In genomic region chr5:52565214-52565812, GRCm38 (mm10) we compare ENCODE assay signal across 8 mouse cellular contexts. TPM values are rescaled to one million over a fixed set of nuclear protein-coding genes. Genes with fewer than 3 reads are reported as not detected.
DNase-seq lines count a peak whose midpoint lies in the region; ATAC-seq and TF ChIP-seq lines count a peak whose summit lies in the region.

No protein-coding gene starts in this region.

- no peaks in the 10 kb centered on the region for H3K36me3 ChIP-seq in kidney, postnatal 0 days (ENCODE audit: insufficient read depth, low read length)
- no peaks in the 10 kb centered on the region for H3K36me3 ChIP-seq in embryonic facial prominence, embryonic 11.5 days (replicated peaks; ENCODE audit: control insufficient read depth, insufficient read depth, low read depth, low read length)
- H3K36me3 ChIP-seq in intestine, postnatal 0 days (ENCODE audit: control insufficient read depth, insufficient read depth): no peaks in the 10 kb centered on the region

- DNase-seq in kidney, postnatal 0 days (ENCODE audit: low spot score): no peak
- no peak for DNase-seq in kidney, postnatal 14 days
- DNase-seq in embryonic facial prominence, embryonic 11.5 days (ENCODE audit: low spot score): peak; percentile 25
- DNase-seq in urinary bladder, postnatal 4 days (ENCODE audit: low spot score in 2 of 2): no peak
- no peak for DNase-seq in thymus, postnatal 25 days

- WGBS in kidney, postnatal 0 days: 7% methylated on average over 17 of the region's 17 CpGs
- 3% methylated on average over 17 of the region's 17 CpGs for WGBS in embryonic facial prominence, embryonic 11.5 days
- WGBS in intestine, postnatal 0 days: 6% methylated on average over 17 of the region's 17 CpGs

- H3K9ac ChIP-seq in kidney, postnatal 0 days (ENCODE audit: low read depth, low read length): peak overlapping the region; percentile 54; the same call in 1 of the 2 replicates
- peak overlapping the region; percentile 65 for H3K9ac ChIP-seq in embryonic facial prominence, embryonic 11.5 days (replicated peaks; ENCODE audit: low read length)
- H3K9ac ChIP-seq in intestine, postnatal 0 days (ENCODE audit: low read depth, low read length): no peak overlapping the region; the same call in 1 of the 2 replicates

- ATAC-seq in kidney, postnatal 0 days (replicated peaks; ENCODE audit: low FRiP score, low read depth): peak; percentile 37
- peak; percentile 56 for ATAC-seq in embryonic facial prominence, embryonic 11.5 days (replicated peaks; ENCODE audit: insufficient number of reproducible peaks, low FRiP score, low TSS enrichment, low read depth)
- ATAC-seq in intestine, postnatal 0 days: 0 out of 2 replicates have a peak, but pooled peaks have one; percentile 8
- 0 out of 2 replicates have a peak, but pooled peaks have one; percentile 9 for ATAC-seq in neutrophil, adult 5-6 weeks (ENCODE audit: extremely low read depth, insufficient number of reproducible peaks, low FRiP score, poor library complexity, severe bottlenecking)
- no peak for ATAC-seq in inflammation-experienced regulatory T-cells, adult 6 months

- H3K4me2 ChIP-seq in kidney, postnatal 0 days (ENCODE audit: low read length): peak overlapping the region; percentile 93
- peak overlapping the region; percentile 97 for H3K4me2 ChIP-seq in embryonic facial prominence, embryonic 11.5 days (ENCODE audit: low read depth, low read length)
- peak overlapping the region; percentile 93 for H3K4me2 ChIP-seq in intestine, postnatal 0 days (replicated peaks; ENCODE audit: low read depth)

- H3K4me1 ChIP-seq in kidney, postnatal 0 days (replicated peaks; ENCODE audit: insufficient read depth, low read length): peaks cover 8% of the 10 kb centered on the region; the same call in 1 of the 2 replicates
- H3K4me1 ChIP-seq in embryonic facial prominence, embryonic 11.5 days (ENCODE audit: control insufficient read depth, insufficient read depth, low read length): no peaks in the 10 kb centered on the region
- H3K4me1 ChIP-seq in intestine, postnatal 0 days (replicated peaks; ENCODE audit: control insufficient read depth, insufficient read depth, low read length): no peaks in the 10 kb centered on the region

- H3K27me3 ChIP-seq in kidney, postnatal 0 days (ENCODE audit: insufficient read depth, low read length): no peaks in the 10 kb centered on the region
- no peaks in the 10 kb centered on the region; the same call in 1 of the 2 replicates for H3K27me3 ChIP-seq in embryonic facial prominence, embryonic 11.5 days (ENCODE audit: control insufficient read depth, insufficient read depth, low read length)
- H3K27me3 ChIP-seq in intestine, postnatal 0 days (replicated peaks; ENCODE audit: control insufficient read depth, insufficient read depth, low read length): peaks cover 17% of the 10 kb centered on the region; the same call in 1 of the 2 replicates

- TF ChIP-seq CTCF in kidney, postnatal 0 days (IDR thresholded peaks at IDR 0.05; ENCODE audit: low read depth): no peak
- no peak for TF ChIP-seq CTCF in intestine, postnatal 0 days (IDR thresholded peaks at IDR 0.05; ENCODE audit: low read depth)

- H3K27ac ChIP-seq in kidney, postnatal 0 days: no peak overlapping the region
- H3K27ac ChIP-seq in embryonic facial prominence, embryonic 11.5 days (replicated peaks; ENCODE audit: low read depth, low read length): no peak overlapping the region
- H3K27ac ChIP-seq in intestine, postnatal 0 days (ENCODE audit: low read depth, low read length): no peak overlapping the region

- peak overlapping the region; percentile 61 for H3K4me3 ChIP-seq in kidney, postnatal 0 days (replicated peaks; ENCODE audit: low read depth, low read length)
- H3K4me3 ChIP-seq in embryonic facial prominence, embryonic 11.5 days (ENCODE audit: low read depth, low read length): peak overlapping the region; percentile 62
- H3K4me3 ChIP-seq in intestine, postnatal 0 days (ENCODE audit: low read depth, low read length): peak overlapping the region; percentile 57

- H3K9me3 ChIP-seq in kidney, postnatal 0 days (replicated peaks; ENCODE audit: low read length): no peaks in the 10 kb centered on the region
- H3K9me3 ChIP-seq in embryonic facial prominence, embryonic 11.5 days (replicated peaks; ENCODE audit: control insufficient read depth, low read length): no peaks in the 10 kb centered on the region; the same call in 1 of the 2 replicates
- no peaks in the 10 kb centered on the region for H3K9me3 ChIP-seq in intestine, postnatal 0 days (ENCODE audit: control insufficient read depth)

RNA-seq across cellular contexts. Expression of gene Lgi2, which starts 0.9 kb away (rescaled TPM):
- polyA plus RNA-seq in kidney, postnatal 0 days (2015; fragmentation: Nextera tagmentation; extraction: Ambion mirVana): 3.8 and 4.2 TPM in 2 replicates
- 1.8 and 1.9 TPM in 2 replicates for polyA plus RNA-seq in embryonic facial prominence, embryonic 11.5 days (2014; fragmentation: Nextera tagmentation; extraction: Ambion mirVana)
- 1.8 and 2.0 TPM in 2 replicates for polyA plus RNA-seq in intestine, postnatal 0 days (2015; fragmentation: Nextera tagmentation; extraction: Ambion mirVana)
- total RNA-seq in neutrophil, adult 5-6 weeks (2017): not detected in 2 replicates
- not detected for polyA plus RNA-seq in inflammation-experienced regulatory T-cells, adult 6 months (2017; shearing (Covaris generic))
